Mouse (Mus musculus): ENCODE results near the gene Klf14. TPM values are rescaled to one million over a fixed set of nuclear protein-coding genes. Genes with fewer than 3 reads are reported as not detected.

Klf14 gene
- polyA plus RNA-seq (2014; fragmentation: Nextera tagmentation; extraction: Ambion mirVana): 1.2 and 1.3 TPM in 2 replicates

DNA sequence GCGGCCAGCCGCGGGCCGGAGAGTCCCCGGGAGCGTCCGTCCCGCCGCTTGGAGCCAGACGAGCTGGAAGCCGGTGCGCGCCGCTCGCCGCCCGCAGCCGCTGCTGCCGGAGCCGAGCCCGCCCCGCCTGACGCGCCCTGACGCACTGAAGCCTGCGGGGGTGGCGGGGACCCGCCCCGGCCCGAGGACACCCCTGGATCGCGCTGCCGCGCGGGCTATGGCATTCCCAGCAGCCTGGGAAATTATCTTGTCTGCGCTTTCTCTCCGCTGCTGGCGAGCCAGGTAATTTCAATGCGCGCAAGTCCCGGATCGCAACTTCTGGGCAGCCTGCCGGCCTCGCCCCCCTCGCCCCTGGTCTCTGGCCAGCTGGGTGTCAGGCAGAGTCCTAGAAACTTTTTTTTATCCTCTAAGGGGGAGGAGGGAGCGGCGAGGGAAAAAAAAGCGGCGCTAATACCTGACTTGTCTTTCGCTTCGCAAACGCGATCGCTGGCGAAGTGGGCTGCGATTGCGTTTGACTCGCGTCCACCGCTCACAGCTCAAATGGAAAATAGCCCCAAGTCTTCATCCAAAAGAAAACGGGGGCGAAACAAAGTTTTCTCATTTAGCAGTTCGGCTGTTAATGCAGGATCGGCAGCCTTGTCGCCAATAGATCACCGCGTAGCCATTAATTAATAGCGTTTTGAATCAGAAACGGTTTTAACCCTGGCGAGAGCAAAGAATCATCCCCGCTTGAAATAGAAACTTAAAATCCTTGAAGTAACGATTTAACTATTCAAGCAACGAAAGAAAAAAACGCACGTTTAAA lies at the start of gene Klf14:
Klf14 (minus strand) TSS at position 343 of the 805 bp plus-strand sequence.
- Histone ChIP-seq H3K4me3 (ENCODE audit: low read depth, low read length) (peak within 1 kb of the TSS; percentile 55), H3K9ac (peak within 1 kb of the TSS; percentile 36), H3K9me3 (ENCODE audit: low read depth, low read length) (peaks cover 31% of the 10 kb centered on the region), H3K4me2 (peak within 1 kb of the TSS; percentile 79), H3K27ac (ENCODE audit: low read depth) (no peak within 1 kb of the TSS), H3K27me3 (ENCODE audit: insufficient read depth, low read length) (peaks cover 47% of the 10 kb centered on the region), H3K4me1 (ENCODE audit: insufficient read depth) (no peaks in the 10 kb centered on the region), H3K36me3 (ENCODE audit: insufficient read depth) (no peaks in the 10 kb centered on the region)
- ATAC-seq (ENCODE audit: insufficient read depth) (no peak), DNase-seq (peak; percentile 69)
- no peak for TF ChIP-seq CTCF (IDR thresholded peaks at IDR 0.05; ENCODE audit: low read depth)
- 1% methylated on average over 67 of the region's 75 CpGs for WGBS

DNA sequence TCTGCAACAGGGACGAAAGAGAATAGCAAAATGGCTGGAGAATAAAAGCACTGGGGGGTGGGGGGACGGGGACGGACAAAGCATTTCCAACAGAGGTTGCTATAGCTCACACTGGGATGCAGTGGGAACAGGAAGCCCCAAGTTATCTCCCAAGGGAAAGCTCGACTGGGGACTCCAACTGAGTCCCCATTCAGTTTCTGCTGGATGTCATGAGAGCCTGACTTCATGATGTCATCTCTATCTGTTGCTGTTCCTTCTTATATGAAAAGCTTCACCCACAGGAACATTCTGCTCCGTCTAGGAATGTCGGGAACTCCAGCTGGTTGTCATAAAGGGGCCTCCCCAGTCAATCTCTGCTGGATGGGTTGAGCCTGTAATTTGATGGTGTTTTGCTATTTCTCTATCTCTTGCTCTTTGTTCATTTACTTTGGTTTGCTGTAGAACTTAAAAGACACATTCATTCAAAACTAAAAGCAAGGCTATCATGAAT lies 47.3 kb upstream of the Klf14 start:
- no peaks in the 10 kb centered on the region for H3K9me3 ChIP-seq (ENCODE audit: low read depth, low read length)
- peaks cover 5% of the 10 kb centered on the region; the same call in 1 of the 2 replicates for H3K4me1 ChIP-seq (ENCODE audit: insufficient read depth)
- WGBS: 59% methylated on average over 6 of the region's 6 CpGs
- H3K4me3 ChIP-seq (ENCODE audit: low read depth, low read length): no peak overlapping the region
- no peaks in the 10 kb centered on the region for H3K27me3 ChIP-seq (ENCODE audit: insufficient read depth, low read length)
- no peak overlapping the region for H3K27ac ChIP-seq (ENCODE audit: low read depth)
- no peak overlapping the region for H3K4me2 ChIP-seq
- no peak overlapping the region for H3K9ac ChIP-seq
- no peak for ATAC-seq (ENCODE audit: insufficient read depth)
- DNase-seq: no peak
- no peaks in the 10 kb centered on the region for H3K36me3 ChIP-seq (ENCODE audit: insufficient read depth)
- no peak for TF ChIP-seq CTCF (IDR thresholded peaks at IDR 0.05; ENCODE audit: low read depth)

- Histone ChIP-seq H3K4me1 (ENCODE audit: insufficient read depth) (no peaks in the 10 kb centered on the region), H3K27ac (ENCODE audit: low read depth) (no peak overlapping the region), H3K4me2 (no peak overlapping the region), H3K9me3 (ENCODE audit: low read depth, low read length) (no peaks in the 10 kb centered on the region), H3K9ac (no peak overlapping the region), H3K4me3 (ENCODE audit: low read depth, low read length) (no peak overlapping the region), H3K27me3 (ENCODE audit: insufficient read depth, low read length) (no peaks in the 10 kb centered on the region), H3K36me3 (ENCODE audit: insufficient read depth) (no peaks in the 10 kb centered on the region)
- no peak for TF ChIP-seq CTCF (IDR thresholded peaks at IDR 0.05; ENCODE audit: low read depth)
- DNase-seq: no peak
- WGBS: 73% methylated on average over 5 of the region's 5 CpGs
- no peak for ATAC-seq (ENCODE audit: insufficient read depth)
Observed at GRCm38 (mm10) chr6:30986393-30986792, 27.5 kb upstream of the Klf14 start.

GRCm38 (mm10) chr6:30983021-30983420 lies 24.1 kb upstream of the Klf14 start:
- Histone ChIP-seq H3K9me3 (ENCODE audit: low read depth, low read length) (no peaks in the 10 kb centered on the region), H3K9ac (no peak overlapping the region), H3K27ac (ENCODE audit: low read depth) (no peak overlapping the region), H3K4me3 (ENCODE audit: low read depth, low read length) (no peak overlapping the region), H3K4me1 (ENCODE audit: insufficient read depth) (no peaks in the 10 kb centered on the region), H3K36me3 (ENCODE audit: insufficient read depth) (no peaks in the 10 kb centered on the region), H3K27me3 (ENCODE audit: insufficient read depth, low read length) (no peaks in the 10 kb centered on the region), H3K4me2 (peak overlapping the region; percentile 57; the same call in 1 of the 2 replicates)
- 61% methylated on average over 4 of the region's 4 CpGs for WGBS
- no peak for ATAC-seq (ENCODE audit: insufficient read depth)
- DNase-seq: no peak
- TF ChIP-seq CTCF (IDR thresholded peaks at IDR 0.05; ENCODE audit: low read depth): no peak

DNA sequence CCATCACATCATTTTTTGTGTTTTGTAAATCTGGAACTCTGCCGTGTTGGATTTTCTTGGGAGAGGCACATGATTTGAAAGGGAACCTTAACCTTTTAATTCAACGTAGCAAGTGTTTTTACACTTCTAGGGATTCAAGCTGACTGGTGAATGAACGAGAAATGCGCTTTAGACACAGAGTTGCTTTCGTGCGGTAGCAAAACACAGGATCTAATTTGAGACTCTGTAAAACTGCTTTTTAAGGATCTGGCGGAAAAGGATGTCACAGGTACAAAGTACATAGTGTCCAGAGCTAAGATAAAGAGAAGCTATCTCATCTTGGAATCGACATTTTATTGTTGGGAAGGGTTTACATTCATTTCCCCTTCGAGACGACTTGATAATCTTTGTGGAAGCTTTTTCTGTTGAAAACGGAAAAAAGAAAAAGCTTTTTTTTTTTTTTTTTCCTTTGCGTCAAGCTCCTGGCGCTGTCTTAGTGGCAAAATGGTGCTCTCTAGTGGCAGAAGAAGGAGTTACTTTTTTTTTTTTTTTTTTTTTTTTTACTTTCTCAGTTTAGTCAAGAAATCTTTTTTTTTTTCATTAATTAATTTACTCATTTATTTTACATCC lies 23.6 kb upstream of the Klf14 start:
- no peaks in the 10 kb centered on the region for H3K9me3 ChIP-seq (ENCODE audit: low read depth, low read length)
- peak overlapping the region; percentile 28 for H3K4me3 ChIP-seq (ENCODE audit: low read depth, low read length)
- H3K4me2 ChIP-seq: peak overlapping the region; percentile 57
- H3K4me1 ChIP-seq (ENCODE audit: insufficient read depth): no peaks in the 10 kb centered on the region
- H3K27me3 ChIP-seq (ENCODE audit: insufficient read depth, low read length): no peaks in the 10 kb centered on the region
- no peak overlapping the region for H3K27ac ChIP-seq (ENCODE audit: low read depth)
- ATAC-seq (ENCODE audit: insufficient read depth) (no peak), DNase-seq (peak; percentile 79)
- WGBS: 12% methylated on average over 13 of the region's 13 CpGs
- H3K9ac ChIP-seq: peak overlapping the region; percentile 44; the same call in 1 of the 2 replicates
- H3K36me3 ChIP-seq (ENCODE audit: insufficient read depth): no peaks in the 10 kb centered on the region
- peak; percentile 53 for TF ChIP-seq CTCF (IDR thresholded peaks at IDR 0.05; ENCODE audit: low read depth)

GRCm38 (mm10) chr6:30981351-30981750 lies 22.5 kb upstream of the Klf14 start:
- 63% methylated on average over 5 of the region's 5 CpGs for WGBS
- no peak overlapping the region for H3K4me3 ChIP-seq (ENCODE audit: low read depth, low read length)

GRCm38 (mm10) chr6:30978615-30979014 lies 19.7 kb upstream of the Klf14 start:
- Histone ChIP-seq H3K27me3 (ENCODE audit: insufficient read depth, low read length) (no peaks in the 10 kb centered on the region), H3K27ac (ENCODE audit: low read depth) (no peak overlapping the region), H3K9me3 (ENCODE audit: low read depth, low read length) (no peaks in the 10 kb centered on the region), H3K9ac (no peak overlapping the region), H3K4me2 (no peak overlapping the region), H3K4me3 (ENCODE audit: low read depth, low read length) (no peak overlapping the region), H3K4me1 (ENCODE audit: insufficient read depth) (no peaks in the 10 kb centered on the region), H3K36me3 (ENCODE audit: insufficient read depth) (no peaks in the 10 kb centered on the region)
- ATAC-seq (ENCODE audit: insufficient read depth) (no peak), DNase-seq (no peak)
- no peak for TF ChIP-seq CTCF (IDR thresholded peaks at IDR 0.05; ENCODE audit: low read depth)
- whole genome bisulfite sequencing: 52% methylated on average over 1 of the region's 1 CpGs

More at GRCm38 (mm10) chr6:30981351-30981750, 22.5 kb upstream of the Klf14 start:
- H3K27me3 ChIP-seq (ENCODE audit: insufficient read depth, low read length): no peaks in the 10 kb centered on the region
- H3K4me1 ChIP-seq (ENCODE audit: insufficient read depth): no peaks in the 10 kb centered on the region
- no peak for TF ChIP-seq CTCF (IDR thresholded peaks at IDR 0.05; ENCODE audit: low read depth)
- H3K9me3 ChIP-seq (ENCODE audit: low read depth, low read length): no peaks in the 10 kb centered on the region
- no peak overlapping the region for H3K9ac ChIP-seq
- no peaks in the 10 kb centered on the region for H3K36me3 ChIP-seq (ENCODE audit: insufficient read depth)
- DNase-seq (no peak), ATAC-seq (ENCODE audit: insufficient read depth) (no peak)
- H3K27ac ChIP-seq (ENCODE audit: low read depth): no peak overlapping the region
- no peak overlapping the region for H3K4me2 ChIP-seq

Measured in lung, embryonic 14.5 days (tissue).